Mouse (Mus musculus): ENCODE measurements around the gene Spock1. TPM values are rescaled to one million over a fixed set of nuclear protein-coding genes. Genes with fewer than 3 reads are reported as not detected.

Spock1 gene
- polyA plus RNA-seq, 1 experiment from 2014 or later = 1.6 TPM

GRCm38 (mm10) chr13:57431815-57432214 lies 476.3 kb downstream of the Spock1 start:
- no peak overlapping the region for H3K4me2 ChIP-seq (replicated peaks; ENCODE audit: low read depth)

GRCm38 (mm10) chr13:57428840-57429239 lies 479.3 kb downstream of the Spock1 start:
- no peaks in the 10 kb centered on the region for H3K4me1 ChIP-seq (replicated peaks; ENCODE audit: control insufficient read depth, insufficient read depth)
- no peak overlapping the region for H3K4me3 ChIP-seq (ENCODE audit: low read depth, low read length)
- no peak overlapping the region for H3K9ac ChIP-seq (ENCODE audit: low read length)
- no peak overlapping the region for H3K27ac ChIP-seq (replicated peaks)
- no peak for DNase-seq (ENCODE audit: low spot score)
- H3K36me3 ChIP-seq (ENCODE audit: control insufficient read depth, insufficient read depth, low read length) = no peaks in the 10 kb centered on the region
- H3K4me2 ChIP-seq (replicated peaks; ENCODE audit: low read depth) = no peak overlapping the region
- no peaks in the 10 kb centered on the region for H3K9me3 ChIP-seq (ENCODE audit: control insufficient read depth, low read length)
- H3K27me3 ChIP-seq (ENCODE audit: control insufficient read depth, insufficient read depth, low read length) = no peaks in the 10 kb centered on the region
- 75% methylated on average over 14 of the region's 14 CpGs for WGBS
- no peak for ATAC-seq (ENCODE audit: low FRiP score, low TSS enrichment)
- TF ChIP-seq CTCF (IDR thresholded peaks at IDR 0.05; ENCODE audit: low read depth) (no peak), EP300 (optimal IDR thresholded peaks at IDR 0.05) (no peak)

More at GRCm38 (mm10) chr13:57431815-57432214, 476.3 kb downstream of the Spock1 start:
- no peaks in the 10 kb centered on the region for H3K27me3 ChIP-seq (ENCODE audit: control insufficient read depth, insufficient read depth, low read length)
- H3K4me1 ChIP-seq (replicated peaks; ENCODE audit: control insufficient read depth, insufficient read depth) = no peaks in the 10 kb centered on the region
- no peak overlapping the region for H3K27ac ChIP-seq (replicated peaks)
- H3K36me3 ChIP-seq (ENCODE audit: control insufficient read depth, insufficient read depth, low read length) = no peaks in the 10 kb centered on the region
- no peak for DNase-seq (ENCODE audit: low spot score)
- H3K9ac ChIP-seq (ENCODE audit: low read length) = no peak overlapping the region
- WGBS = 94% methylated on average over 4 of the region's 4 CpGs
- H3K4me3 ChIP-seq (ENCODE audit: low read depth, low read length) = no peak overlapping the region
- TF ChIP-seq CTCF (IDR thresholded peaks at IDR 0.05; ENCODE audit: low read depth) = no peak
- TF ChIP-seq EP300 (optimal IDR thresholded peaks at IDR 0.05) = no peak
- H3K9me3 ChIP-seq (ENCODE audit: control insufficient read depth, low read length) = no peaks in the 10 kb centered on the region
- no peak for ATAC-seq (ENCODE audit: low FRiP score, low TSS enrichment)

GRCm38 (mm10) chr13:57418781-57419180 lies 489.4 kb downstream of the Spock1 start:
- no peak for TF ChIP-seq EP300 (optimal IDR thresholded peaks at IDR 0.05)
- no peak for TF ChIP-seq CTCF (IDR thresholded peaks at IDR 0.05; ENCODE audit: low read depth)
- H3K4me2 ChIP-seq (replicated peaks; ENCODE audit: low read depth) = no peak overlapping the region
- DNase-seq (ENCODE audit: low spot score) (no peak), ATAC-seq (ENCODE audit: low FRiP score, low TSS enrichment) (no peak)
- WGBS = 84% methylated on average over 5 of the region's 5 CpGs
- H3K4me3 ChIP-seq (ENCODE audit: low read depth, low read length) = no peak overlapping the region
- no peaks in the 10 kb centered on the region for H3K9me3 ChIP-seq (ENCODE audit: control insufficient read depth, low read length)
- H3K9ac ChIP-seq (ENCODE audit: low read length) = no peak overlapping the region
- no peak overlapping the region for H3K27ac ChIP-seq (replicated peaks)
- no peaks in the 10 kb centered on the region for H3K4me1 ChIP-seq (replicated peaks; ENCODE audit: control insufficient read depth, insufficient read depth)
- no peaks in the 10 kb centered on the region for H3K27me3 ChIP-seq (ENCODE audit: control insufficient read depth, insufficient read depth, low read length)
- H3K36me3 ChIP-seq (ENCODE audit: control insufficient read depth, insufficient read depth, low read length) = no peaks in the 10 kb centered on the region

- 90% methylated on average over 1 of the region's 1 CpGs for WGBS
- H3K9me3 ChIP-seq (ENCODE audit: control insufficient read depth, low read length) = no peaks in the 10 kb centered on the region
- no peaks in the 10 kb centered on the region for H3K27me3 ChIP-seq (ENCODE audit: control insufficient read depth, insufficient read depth, low read length)
- no peak overlapping the region for H3K27ac ChIP-seq (replicated peaks)
- TF ChIP-seq CTCF (IDR thresholded peaks at IDR 0.05; ENCODE audit: low read depth) = peak; percentile 15; the same call in 1 of the 2 replicates
- no peak for TF ChIP-seq EP300 (optimal IDR thresholded peaks at IDR 0.05)
- no peak overlapping the region for H3K9ac ChIP-seq (ENCODE audit: low read length)
- DNase-seq (ENCODE audit: low spot score) (no peak), ATAC-seq (ENCODE audit: low FRiP score, low TSS enrichment) (no peak)
- H3K4me2 ChIP-seq (replicated peaks; ENCODE audit: low read depth) = no peak overlapping the region
- no peaks in the 10 kb centered on the region for H3K4me1 ChIP-seq (replicated peaks; ENCODE audit: control insufficient read depth, insufficient read depth)
- H3K36me3 ChIP-seq (ENCODE audit: control insufficient read depth, insufficient read depth, low read length) = no peaks in the 10 kb centered on the region
- no peak overlapping the region for H3K4me3 ChIP-seq (ENCODE audit: low read depth, low read length)
These were observed 493.4 kb downstream of the Spock1 start for GRCm38 (mm10) chr13:57414716-57415115.

GRCm38 (mm10) chr13:57407666-57408065 lies 500.5 kb downstream of the Spock1 start:
- 93% methylated on average over 4 of the region's 4 CpGs for WGBS
- H3K4me1 ChIP-seq (replicated peaks; ENCODE audit: control insufficient read depth, insufficient read depth) = no peaks in the 10 kb centered on the region
- ATAC-seq (ENCODE audit: low FRiP score, low TSS enrichment) (no peak), DNase-seq (ENCODE audit: low spot score) (no peak)
- H3K4me3 ChIP-seq (ENCODE audit: low read depth, low read length) = no peak overlapping the region
- no peaks in the 10 kb centered on the region for H3K36me3 ChIP-seq (ENCODE audit: control insufficient read depth, insufficient read depth, low read length)
- no peaks in the 10 kb centered on the region for H3K27me3 ChIP-seq (ENCODE audit: control insufficient read depth, insufficient read depth, low read length)
- H3K9me3 ChIP-seq (ENCODE audit: control insufficient read depth, low read length) = no peaks in the 10 kb centered on the region
- no peak overlapping the region for H3K4me2 ChIP-seq (replicated peaks; ENCODE audit: low read depth)
- H3K9ac ChIP-seq (ENCODE audit: low read length) = no peak overlapping the region
- H3K27ac ChIP-seq (replicated peaks) = no peak overlapping the region
- TF ChIP-seq CTCF (IDR thresholded peaks at IDR 0.05; ENCODE audit: low read depth) (no peak), EP300 (optimal IDR thresholded peaks at IDR 0.05) (no peak)

GRCm38 (mm10) chr13:57402386-57402785 lies 505.7 kb downstream of the Spock1 start:
- Histone ChIP-seq H3K4me3 (ENCODE audit: low read depth, low read length) (no peak overlapping the region), H3K4me2 (replicated peaks; ENCODE audit: low read depth) (no peak overlapping the region), H3K9ac (ENCODE audit: low read length) (no peak overlapping the region), H3K36me3 (ENCODE audit: control insufficient read depth, insufficient read depth, low read length) (no peaks in the 10 kb centered on the region), H3K4me1 (replicated peaks; ENCODE audit: control insufficient read depth, insufficient read depth) (no peaks in the 10 kb centered on the region), H3K27ac (replicated peaks) (no peak overlapping the region), H3K9me3 (ENCODE audit: control insufficient read depth, low read length) (no peaks in the 10 kb centered on the region), H3K27me3 (ENCODE audit: control insufficient read depth, insufficient read depth, low read length) (no peaks in the 10 kb centered on the region)
- DNase-seq (ENCODE audit: low spot score) (no peak), ATAC-seq (ENCODE audit: low FRiP score, low TSS enrichment) (no peak)
- WGBS = 81% methylated on average over 7 of the region's 7 CpGs
- no peak for TF ChIP-seq EP300 (optimal IDR thresholded peaks at IDR 0.05)
- TF ChIP-seq CTCF (IDR thresholded peaks at IDR 0.05; ENCODE audit: low read depth) = no peak

All from stomach, postnatal 0 days (tissue).